Mouse (Mus musculus): ENCODE data around the gene Cd83. TPM values are rescaled to one million over a fixed set of nuclear protein-coding genes. Genes with fewer than 3 reads are reported as not detected.

Gene Cd83
- total RNA-seq, 1 experiment: 0.76 TPM

GRCm38 (mm10) chr13:43744259-43744658 lies 40.3 kb upstream of the Cd83 start:
- Histone ChIP-seq H3K9ac (ENCODE audit: insufficient read depth, low read depth, low read length, poor library complexity, severe bottlenecking) (no peak overlapping the region), H3K27ac (ENCODE audit: insufficient read depth, low read depth, low read length, poor library complexity, severe bottlenecking) (no peak overlapping the region), H3K36me3 (ENCODE audit: control insufficient read depth, insufficient read depth, low read length, poor library complexity, severe bottlenecking) (no peaks in the 10 kb centered on the region; the same call in 1 of the 2 replicates), H3K4me1 (ENCODE audit: control insufficient read depth in 2 of 2, insufficient read depth in 2 of 2, low read length in 2 of 2, poor library complexity in 1 of 2) (peaks cover 0 to 3% of the 10 kb centered on the region in 2 experiments; a peak in 1 of 4 replicates), H3K4me3 (ENCODE audit: insufficient read depth in 1 of 2, low read depth in 1 of 2, low read length in 2 of 2, poor library complexity in 1 of 2, severe bottlenecking in 1 of 2) (no peak overlapping the region), H3K9me3 (ENCODE audit: control insufficient read depth, insufficient read depth, low read depth, low read length) (no peaks in the 10 kb centered on the region)
- in situ Hi-C loops (cut with MboI; ENCODE audit: low sequenced_read_pairs in 2 of 2, unreplicated experiment in 2 of 2): loop anchor here (25.0 kb wide), 2 partner anchors 157 to 582 kb away; partner anchors contain the start of gene Tbc1d7 (in 1 of the 2)
- TF ChIP-seq CHD2 (IDR thresholded peaks at IDR 0.05; ENCODE audit: low read depth, low read length): no peak
- no peak for TF ChIP-seq ZNF384 (IDR thresholded peaks at IDR 0.05; ENCODE audit: low read depth, low read length)
- TF ChIP-seq MAFK (IDR thresholded peaks at IDR 0.05; ENCODE audit: insufficient read depth, low read depth, low read length): no peak
- no peak for TF ChIP-seq ZC3H11A (IDR thresholded peaks at IDR 0.05; ENCODE audit: borderline replicate concordance, low read depth, low read length)
- TF ChIP-seq HCFC1 (IDR thresholded peaks at IDR 0.05; ENCODE audit: borderline replicate concordance, insufficient read depth, low read length): no peak
- no peak for DNase-seq (ENCODE audit: low read depth, low spot score)

- H3K36me3 ChIP-seq (ENCODE audit: control insufficient read depth, insufficient read depth, low read length, poor library complexity, severe bottlenecking): no peaks in the 10 kb centered on the region; the same call in 1 of the 2 replicates
- H3K9me3 ChIP-seq (ENCODE audit: control insufficient read depth, insufficient read depth, low read depth, low read length): no peaks in the 10 kb centered on the region
- H3K4me3 ChIP-seq (ENCODE audit: insufficient read depth in 1 of 2, low read depth in 1 of 2, low read length in 2 of 2, poor library complexity in 1 of 2, severe bottlenecking in 1 of 2): no peak overlapping the region
- in situ Hi-C loops (cut with MboI; ENCODE audit: low sequenced_read_pairs in 2 of 2, unreplicated experiment in 2 of 2): no loop called here
- DNase-seq (ENCODE audit: low read depth, low spot score): no peak
- TF ChIP-seq ZNF384 (IDR thresholded peaks at IDR 0.05; ENCODE audit: low read depth, low read length) (no peak), ZC3H11A (IDR thresholded peaks at IDR 0.05; ENCODE audit: borderline replicate concordance, low read depth, low read length) (no peak), MAFK (IDR thresholded peaks at IDR 0.05; ENCODE audit: insufficient read depth, low read depth, low read length) (no peak), HCFC1 (IDR thresholded peaks at IDR 0.05; ENCODE audit: borderline replicate concordance, insufficient read depth, low read length) (no peak), CHD2 (IDR thresholded peaks at IDR 0.05; ENCODE audit: low read depth, low read length) (no peak)
- H3K27ac ChIP-seq (ENCODE audit: insufficient read depth, low read depth, low read length, poor library complexity, severe bottlenecking): no peak overlapping the region
- H3K9ac ChIP-seq (ENCODE audit: insufficient read depth, low read depth, low read length, poor library complexity, severe bottlenecking): no peak overlapping the region
- H3K4me1 ChIP-seq (ENCODE audit: control insufficient read depth in 2 of 2, insufficient read depth in 2 of 2, low read length in 2 of 2, poor library complexity in 1 of 2): no peaks in the 10 kb centered on the region
These were observed 34.3 kb upstream of the Cd83 start for GRCm38 (mm10) chr13:43750301-43750700.

- no peak overlapping the region for H3K9ac ChIP-seq (ENCODE audit: insufficient read depth, low read depth, low read length, poor library complexity, severe bottlenecking)
- no peaks in the 10 kb centered on the region for H3K4me1 ChIP-seq (ENCODE audit: control insufficient read depth in 2 of 2, insufficient read depth in 2 of 2, low read length in 2 of 2, poor library complexity in 1 of 2)
- TF ChIP-seq CHD2 (IDR thresholded peaks at IDR 0.05; ENCODE audit: low read depth, low read length) (no peak), ZC3H11A (IDR thresholded peaks at IDR 0.05; ENCODE audit: borderline replicate concordance, low read depth, low read length) (no peak), MAFK (IDR thresholded peaks at IDR 0.05; ENCODE audit: insufficient read depth, low read depth, low read length) (no peak), HCFC1 (IDR thresholded peaks at IDR 0.05; ENCODE audit: borderline replicate concordance, insufficient read depth, low read length) (no peak), ZNF384 (IDR thresholded peaks at IDR 0.05; ENCODE audit: low read depth, low read length) (no peak)
- in situ Hi-C loops (cut with MboI; ENCODE audit: low sequenced_read_pairs in 2 of 2, unreplicated experiment in 2 of 2): no loop called here
- no peak for DNase-seq (ENCODE audit: low read depth, low spot score)
- no peaks in the 10 kb centered on the region for H3K9me3 ChIP-seq (ENCODE audit: control insufficient read depth, insufficient read depth, low read depth, low read length)
- no peak overlapping the region for H3K4me3 ChIP-seq (ENCODE audit: insufficient read depth in 1 of 2, low read depth in 1 of 2, low read length in 2 of 2, poor library complexity in 1 of 2, severe bottlenecking in 1 of 2)
- no peak overlapping the region for H3K27ac ChIP-seq (ENCODE audit: insufficient read depth, low read depth, low read length, poor library complexity, severe bottlenecking)
- H3K36me3 ChIP-seq (ENCODE audit: control insufficient read depth, insufficient read depth, low read length, poor library complexity, severe bottlenecking): no peaks in the 10 kb centered on the region; the same call in 1 of the 2 replicates
These were observed 33.6 kb upstream of the Cd83 start for GRCm38 (mm10) chr13:43750966-43751365.

- no peaks in the 10 kb centered on the region; the same call in 1 of the 2 replicates for H3K36me3 ChIP-seq (ENCODE audit: control insufficient read depth, insufficient read depth, low read length, poor library complexity, severe bottlenecking)
- TF ChIP-seq CHD2 (IDR thresholded peaks at IDR 0.05; ENCODE audit: low read depth, low read length) (no peak), MAFK (IDR thresholded peaks at IDR 0.05; ENCODE audit: insufficient read depth, low read depth, low read length) (no peak), ZC3H11A (IDR thresholded peaks at IDR 0.05; ENCODE audit: borderline replicate concordance, low read depth, low read length) (no peak), ZNF384 (IDR thresholded peaks at IDR 0.05; ENCODE audit: low read depth, low read length) (no peak), HCFC1 (IDR thresholded peaks at IDR 0.05; ENCODE audit: borderline replicate concordance, insufficient read depth, low read length) (no peak)
- no peaks in the 10 kb centered on the region for H3K9me3 ChIP-seq (ENCODE audit: control insufficient read depth, insufficient read depth, low read depth, low read length)
- H3K27ac ChIP-seq (ENCODE audit: insufficient read depth, low read depth, low read length, poor library complexity, severe bottlenecking): no peak overlapping the region
- in situ Hi-C loops (cut with MboI; ENCODE audit: low sequenced_read_pairs in 2 of 2, unreplicated experiment in 2 of 2): no loop called here
- DNase-seq (ENCODE audit: low read depth, low spot score): no peak
- H3K4me3 ChIP-seq (ENCODE audit: insufficient read depth in 1 of 2, low read depth in 1 of 2, low read length in 2 of 2, poor library complexity in 1 of 2, severe bottlenecking in 1 of 2): no peak overlapping the region
- H3K9ac ChIP-seq (ENCODE audit: insufficient read depth, low read depth, low read length, poor library complexity, severe bottlenecking): no peak overlapping the region
- no peaks in the 10 kb centered on the region for H3K4me1 ChIP-seq (ENCODE audit: control insufficient read depth in 2 of 2, insufficient read depth in 2 of 2, low read length in 2 of 2, poor library complexity in 1 of 2)
These were observed 32.2 kb upstream of the Cd83 start for GRCm38 (mm10) chr13:43752407-43752806.

All from ES-E14 (cell line).